Mouse (Mus musculus): ENCODE data around the gene Dlgap1.

Dlgap1 gene

GRCm38 (mm10) chr17:70339821-70340220 lies 370.9 kb downstream of the Dlgap1 start:
- DNase-seq (ENCODE audit: low read depth, low spot score) = no peak

- no peak for DNase-seq (ENCODE audit: low read depth, low spot score)
Observed at GRCm38 (mm10) chr17:70341230-70341629, 372.4 kb downstream of the Dlgap1 start.

DNA sequence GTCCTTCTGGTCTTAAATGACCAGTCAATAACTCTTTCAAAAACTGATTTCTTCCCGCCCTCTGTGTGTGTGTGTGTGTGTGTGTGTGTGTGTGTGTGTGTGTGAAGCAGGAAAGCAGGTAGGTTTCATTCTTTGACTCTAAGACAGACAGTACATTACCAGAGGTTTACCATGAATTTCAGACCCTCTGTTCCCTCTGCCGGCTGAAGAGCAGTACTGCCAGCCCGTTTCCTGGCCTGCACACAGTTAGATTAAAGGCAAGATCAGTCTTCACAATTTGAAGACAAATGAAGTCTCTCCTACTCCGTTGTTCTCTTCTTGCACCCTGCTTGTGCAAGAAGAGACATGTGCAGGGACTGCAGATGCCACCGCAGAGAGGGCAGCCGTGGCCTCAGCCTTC lies 373.0 kb downstream of the Dlgap1 start:
- DNase-seq (ENCODE audit: low read depth, low spot score) = peak; percentile 23

DNA sequence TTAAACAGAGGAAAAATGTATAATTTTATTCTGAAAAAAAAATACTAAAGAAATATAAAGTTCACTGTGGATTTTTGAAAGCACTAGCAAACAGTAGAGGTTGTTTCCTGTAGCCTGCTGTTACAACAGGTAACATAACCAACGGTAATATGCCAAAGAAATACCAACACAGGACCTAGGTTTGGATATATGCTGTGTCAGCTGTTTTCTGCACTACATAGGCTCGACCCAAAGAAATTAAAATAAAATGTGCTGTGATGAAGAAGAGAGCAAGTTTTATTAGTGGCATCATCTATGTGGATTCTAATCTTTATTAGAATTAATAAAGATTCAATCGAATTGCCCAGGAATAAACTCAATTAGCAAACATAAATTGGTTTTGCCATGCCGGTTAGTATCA lies 378.5 kb downstream of the Dlgap1 start:
- DNase-seq (ENCODE audit: low read depth, low spot score) = no peak

DNA sequence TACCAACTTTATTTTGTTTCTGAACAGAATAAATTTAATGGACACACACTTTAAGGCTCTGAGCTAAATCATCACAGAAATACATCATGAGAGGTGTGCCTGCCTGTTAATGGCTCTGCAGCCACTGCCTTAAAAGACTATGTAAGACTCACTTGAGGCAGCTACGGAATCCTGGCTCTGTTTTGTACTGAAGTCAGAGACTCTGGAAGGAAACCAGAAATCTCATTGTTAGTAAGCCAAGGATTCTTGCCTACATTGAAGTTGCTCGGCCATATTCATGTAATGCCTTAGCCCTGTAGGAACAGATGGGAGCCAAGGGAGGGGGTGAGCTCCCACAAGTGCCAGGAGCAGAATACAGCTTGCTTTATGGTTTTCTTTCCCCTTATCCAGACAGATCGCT lies 394.7 kb downstream of the Dlgap1 start:
- DNase-seq (ENCODE audit: low read depth, low spot score) = no peak

- DNase-seq (ENCODE audit: low read depth, low spot score) = no peak
Observed at GRCm38 (mm10) chr17:70363971-70364370, 395.1 kb downstream of the Dlgap1 start.

- no peak for DNase-seq (ENCODE audit: low read depth, low spot score)
Observed at GRCm38 (mm10) chr17:70369124-70369523, 400.3 kb downstream of the Dlgap1 start.

GRCm38 (mm10) chr17:70377020-70377419 lies 408.1 kb downstream of the Dlgap1 start:
- DNase-seq (ENCODE audit: low read depth, low spot score) = peak; percentile 34

DNA sequence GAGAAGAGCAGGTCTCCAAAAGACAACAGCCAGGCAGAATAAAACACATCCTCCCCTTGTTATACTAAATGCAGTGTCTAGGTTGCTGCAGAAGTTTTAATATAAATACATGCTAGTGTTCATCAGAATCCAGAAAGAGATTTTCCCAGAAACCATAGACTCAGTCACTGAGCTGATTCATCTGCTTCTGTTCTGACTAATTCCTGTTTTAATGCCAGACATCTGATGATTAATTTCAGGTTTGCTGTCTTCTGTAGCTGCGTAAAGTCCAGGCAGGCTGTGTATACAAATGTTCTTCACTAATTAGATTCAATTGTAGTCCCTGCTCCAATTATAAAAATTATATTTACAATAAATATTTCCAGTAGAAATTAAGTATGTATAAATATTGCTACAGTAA lies 419.6 kb downstream of the Dlgap1 start:
- DNase-seq (ENCODE audit: low read depth, low spot score) = peak; percentile 4

DNA sequence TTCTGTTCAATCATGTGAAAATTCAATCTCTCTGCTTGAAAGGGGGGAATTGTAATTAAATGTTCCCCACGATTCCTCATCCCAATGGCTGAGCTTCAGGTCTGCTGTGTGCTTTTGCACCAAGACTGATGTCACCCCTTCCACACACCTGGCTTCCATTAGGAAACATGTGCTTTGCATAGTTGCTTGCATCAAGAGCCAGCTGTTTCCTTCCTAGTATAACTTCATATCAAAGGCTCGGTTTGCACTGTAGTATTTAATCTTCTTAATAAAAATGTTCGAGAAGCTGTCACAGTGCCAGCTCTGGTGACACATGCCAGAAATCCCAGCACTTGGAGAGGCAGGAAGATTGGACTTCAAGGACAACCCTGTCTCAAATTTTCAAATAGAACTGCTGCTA lies 428.3 kb downstream of the Dlgap1 start:
- DNase-seq (ENCODE audit: low read depth, low spot score) = peak; percentile 8

DNA sequence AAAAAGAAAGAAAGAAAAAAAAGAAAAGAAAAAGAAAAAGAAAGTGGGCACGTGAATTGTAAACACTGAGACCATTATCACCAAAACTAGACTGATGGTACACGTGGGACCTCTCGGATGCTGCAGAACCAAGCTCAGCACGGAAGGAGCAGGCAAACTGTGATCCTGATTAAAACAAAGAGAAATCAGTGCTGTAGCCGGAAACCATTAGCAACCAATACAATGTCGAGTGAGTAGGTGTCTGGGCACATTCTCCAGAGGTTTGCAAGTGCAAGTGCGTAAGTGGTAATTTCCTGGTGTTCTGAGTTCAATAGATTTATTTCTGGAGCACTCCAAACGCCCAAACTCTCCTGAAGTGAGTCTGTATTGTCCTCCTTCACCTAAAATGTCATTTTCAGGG lies 428.8 kb downstream of the Dlgap1 start:
- DNase-seq (ENCODE audit: low read depth, low spot score) = no peak

DNA sequence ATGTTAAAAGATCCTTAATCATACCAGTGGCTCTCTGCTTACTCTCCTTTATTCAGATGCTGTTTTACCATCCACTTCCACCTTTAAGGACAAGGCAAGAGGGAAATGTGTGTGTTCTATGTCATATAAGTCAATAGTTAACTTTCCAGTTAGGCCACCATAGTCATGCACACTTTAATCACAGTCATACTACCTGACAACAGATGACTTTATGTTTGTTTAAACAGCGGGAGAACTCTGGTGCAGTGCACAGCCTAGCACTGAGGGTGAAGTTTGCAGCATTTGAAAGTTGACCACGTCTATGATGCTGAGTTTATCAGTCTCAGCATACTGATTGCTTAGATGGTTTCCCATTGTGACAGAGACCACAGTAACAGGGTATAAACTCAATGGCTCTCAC lies 433.0 kb downstream of the Dlgap1 start:
- no peak for DNase-seq (ENCODE audit: low read depth, low spot score)

GRCm38 (mm10) chr17:70403750-70404149 lies 434.9 kb downstream of the Dlgap1 start:
- DNase-seq (ENCODE audit: low read depth, low spot score) = no peak

DNA sequence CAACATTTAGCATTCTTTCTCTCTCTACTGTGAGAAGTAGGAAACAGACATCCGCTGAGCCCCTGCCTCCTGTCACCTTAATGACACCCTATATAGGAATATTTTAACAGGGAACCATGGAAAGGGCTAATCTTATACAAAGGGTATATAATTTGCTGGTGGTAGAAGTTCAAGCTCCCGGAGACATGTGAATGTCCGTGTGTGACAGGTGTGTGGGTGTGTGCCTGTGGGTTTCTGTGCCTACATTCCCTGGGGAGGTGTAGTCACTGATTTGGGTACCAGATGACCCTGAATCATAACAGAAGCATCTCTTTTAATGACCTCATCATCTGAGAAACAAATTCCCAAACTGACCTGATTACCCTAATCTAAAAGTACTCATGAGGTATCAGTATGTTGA lies 445.3 kb downstream of the Dlgap1 start:
- DNase-seq (ENCODE audit: low read depth, low spot score) = no peak

GRCm38 (mm10) chr17:70427866-70428265 lies 459.0 kb downstream of the Dlgap1 start:
- no peak for DNase-seq (ENCODE audit: low read depth, low spot score)

DNA sequence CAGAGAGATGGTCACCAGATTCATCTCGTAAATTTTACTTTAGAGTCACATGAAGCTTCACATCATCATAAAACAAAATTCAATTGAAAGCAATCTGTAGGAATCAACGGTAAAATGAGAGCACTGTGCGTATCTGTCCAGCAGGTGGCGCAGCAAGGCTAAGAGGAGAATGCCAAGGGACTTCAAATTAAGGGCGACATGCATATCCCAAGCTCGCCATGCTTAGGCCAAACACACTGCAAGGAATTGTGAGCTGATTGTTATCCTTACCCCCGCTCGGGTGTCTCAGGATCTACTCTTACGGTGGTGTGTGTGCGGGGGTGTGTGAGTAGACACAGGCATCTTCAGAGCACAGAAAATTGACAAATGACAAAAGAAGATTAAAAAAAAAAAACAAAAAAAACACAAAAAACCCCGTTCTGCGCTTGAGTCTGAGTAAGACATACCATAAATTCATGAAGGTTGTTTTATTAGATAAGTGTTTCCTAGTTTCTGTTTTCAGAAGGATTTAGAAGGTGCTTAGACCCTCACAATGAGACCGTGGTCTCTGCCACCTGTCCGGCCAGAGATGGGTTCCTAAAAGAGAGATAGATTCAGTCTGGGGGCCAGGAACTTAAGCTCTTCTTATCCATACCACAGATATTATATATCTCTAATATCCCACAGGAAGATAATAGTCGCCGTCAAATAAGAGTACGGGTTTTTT lies 461.0 kb downstream of the Dlgap1 start:
- DNase-seq (ENCODE audit: low read depth, low spot score) = peak; percentile 84

DNA sequence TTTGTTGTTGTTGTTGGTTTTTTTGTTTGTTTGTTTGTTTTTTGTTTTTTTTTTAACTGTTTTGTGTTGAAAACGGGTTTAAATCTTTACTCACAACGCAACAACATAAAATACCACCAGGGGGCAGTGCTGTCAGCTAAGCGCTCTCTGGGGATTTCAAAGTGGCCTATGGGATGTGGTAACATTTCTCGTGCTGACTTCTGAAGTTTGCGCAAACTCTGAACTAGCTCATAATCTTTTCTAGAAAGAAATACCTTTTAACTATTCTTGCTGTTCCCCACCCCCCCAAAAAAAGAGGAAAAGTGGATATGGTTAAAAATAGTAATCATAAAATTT lies 461.5 kb downstream of the Dlgap1 start:
- DNase-seq (ENCODE audit: low read depth, low spot score) = peak; percentile 64

GRCm38 (mm10) chr17:70432834-70433233 lies 464.0 kb downstream of the Dlgap1 start:
- DNase-seq (ENCODE audit: low read depth, low spot score) = no peak

GRCm38 (mm10) chr17:70434549-70434948 lies 465.7 kb downstream of the Dlgap1 start:
- no peak for DNase-seq (ENCODE audit: low read depth, low spot score)

GRCm38 (mm10) chr17:70435612-70436011 lies 466.7 kb downstream of the Dlgap1 start:
- DNase-seq (ENCODE audit: low read depth, low spot score) = no peak

- no peak for DNase-seq (ENCODE audit: low read depth, low spot score)
Observed at GRCm38 (mm10) chr17:70437229-70437628, 468.4 kb downstream of the Dlgap1 start.

GRCm38 (mm10) chr17:70442976-70443375 lies 474.1 kb downstream of the Dlgap1 start:
- DNase-seq (ENCODE audit: low read depth, low spot score) = no peak

GRCm38 (mm10) chr17:70446451-70446850 lies 477.6 kb downstream of the Dlgap1 start:
- DNase-seq (ENCODE audit: low read depth, low spot score) = no peak

- DNase-seq (ENCODE audit: low read depth, low spot score) = no peak
Observed at GRCm38 (mm10) chr17:70455036-70455435, 486.2 kb downstream of the Dlgap1 start.

Data from 3T3-L1 (cell line).